Mouse (Mus musculus) small intestine, adult 2 months (tissue): ENCODE data around the gene Ncoa5. TPM values are rescaled to one million over a fixed set of nuclear protein-coding genes. Genes with fewer than 3 reads are reported as not detected.

Experiments used
- H3K27ac ChIP-seq: fragments of 200-500 bp; 2 replicates; pipeline ENCODE4 v1.5.1; 2012; ENCODE audit warnings: low read depth, low read length, control low read depth, inconsistent platforms; ENCODE audit not compliant: insufficient read depth
- H3K27me3 ChIP-seq: fragments of 200-500 bp; 2 replicates; pipeline ENCODE4 v1.6.1; 2012; ENCODE audit warnings: mild to moderate bottlenecking, moderate library complexity, low read length, inconsistent platforms; ENCODE audit not compliant: control insufficient read depth, insufficient read depth
- H3K36me3 ChIP-seq: fragments of 200-500 bp; 2 replicates; pipeline ENCODE4 v1.6.1; 2012; ENCODE audit warnings: mild to moderate bottlenecking, low read length, control low read depth, inconsistent platforms; ENCODE audit not compliant: control insufficient read depth, insufficient read depth
- H3K4me1 ChIP-seq: fragments of 200-500 bp; 2 replicates; pipeline ENCODE4 v1.6.1; 2012; ENCODE audit warnings: low read length, inconsistent platforms, mixed read lengths; ENCODE audit not compliant: control insufficient read depth, insufficient read depth, insufficient read length
- H3K4me3 ChIP-seq: fragments of 200-500 bp; 2 replicates; pipeline ENCODE4 v1.5.1; 2012; ENCODE audit warnings: low read depth, mild to moderate bottlenecking, control low read depth, inconsistent platforms, low read length, moderate library complexity
- CTCF ChIP-seq: fragments of 200-500 bp; IDR thresholded peaks from 2 replicates; pipeline ENCODE4 v1.5.1; 2012; ENCODE audit warnings: low read depth, mild to moderate bottlenecking, control low read depth, inconsistent platforms, low read length, moderate library complexity, mixed read lengths; ENCODE audit not compliant: insufficient replicate concordance, insufficient read length; ENCODE audit errors: extremely low read depth
- POLR2A ChIP-seq: fragments of 200-500 bp; IDR thresholded peaks from 2 replicates; pipeline ENCODE4 v1.6.1; 2012; ENCODE audit warnings: low read depth, mild to moderate bottlenecking, control low read depth, inconsistent platforms, low read length, moderate library complexity
- WGBS: fragments of 180-500 bp; shearing (Covaris S2); methylation state at CpG from one replicate; pipeline ENCODE4 v1.1.7; 2018; 5-methylcytosine and 5-hydroxymethylcytosine counted together
- polyA plus RNA-seq: library from polyadenylated mRNA; depleted of rRNA; stranded (reverse); fragments of >200 nt; gene quantifications from 2 replicates; pipeline ENCODE4 v1.2.3, GENCODE M21; 2012

The Ncoa5 gene
- polyA plus RNA-seq, 1 experiment = 16.5 TPM

- H3K4me1 ChIP-seq = peaks cover 6% of the 10 kb centered on the region
- WGBS = 53% methylated on average over 21 of the region's 21 CpGs
- 0 out of 2 replicates have a peak, but pooled peaks cover 7% of the 10 kb centered on the region for H3K27me3 ChIP-seq
- H3K4me3 ChIP-seq = no peak overlapping the region
- TF ChIP-seq POLR2A = no peak
- no peak for TF ChIP-seq CTCF
- 0 out of 2 replicates have a peak, but pooled peaks cover 2% of the 10 kb centered on the region for H3K36me3 ChIP-seq
- no peak overlapping the region for H3K27ac ChIP-seq
Observed at GRCm38 (mm10) chr2:164994659-164995428, 39.8 kb downstream of the Ncoa5 start.

GRCm38 (mm10) chr2:164994156-164994555 is 40.5 kb downstream of the Ncoa5 start:
- no peaks in the 10 kb centered on the region for H3K36me3 ChIP-seq
- no peak overlapping the region for H3K4me3 ChIP-seq
- H3K27me3 ChIP-seq = 0 out of 2 replicates have a peak, but pooled peaks cover 7% of the 10 kb centered on the region
- no peak for TF ChIP-seq CTCF
- no peak for TF ChIP-seq POLR2A
- H3K4me1 ChIP-seq = peaks cover 6% of the 10 kb centered on the region
- no peak overlapping the region for H3K27ac ChIP-seq
- 91% methylated on average over 11 of the region's 11 CpGs for WGBS

GRCm38 (mm10) chr2:164991808-164992207 is 42.9 kb downstream of the Ncoa5 start:
- Histone ChIP-seq H3K4me3 (no peak overlapping the region), H3K4me1 (no peaks in the 10 kb centered on the region), H3K36me3 (no peaks in the 10 kb centered on the region), H3K27ac (no peak overlapping the region), H3K27me3 (no peaks in the 10 kb centered on the region)
- 12% methylated on average over 10 of the region's 10 CpGs for WGBS
- TF ChIP-seq POLR2A (no peak), CTCF (no peak)

- Histone ChIP-seq H3K27me3 (no peaks in the 10 kb centered on the region), H3K4me1 (no peaks in the 10 kb centered on the region), H3K27ac (no peak overlapping the region), H3K36me3 (no peaks in the 10 kb centered on the region), H3K4me3 (no peak overlapping the region)
- 65% methylated on average over 3 of the region's 3 CpGs for WGBS
- no peak for TF ChIP-seq POLR2A
- no peak for TF ChIP-seq CTCF
Observed at GRCm38 (mm10) chr2:164991111-164991510, 43.6 kb downstream of the Ncoa5 start.

DNA sequence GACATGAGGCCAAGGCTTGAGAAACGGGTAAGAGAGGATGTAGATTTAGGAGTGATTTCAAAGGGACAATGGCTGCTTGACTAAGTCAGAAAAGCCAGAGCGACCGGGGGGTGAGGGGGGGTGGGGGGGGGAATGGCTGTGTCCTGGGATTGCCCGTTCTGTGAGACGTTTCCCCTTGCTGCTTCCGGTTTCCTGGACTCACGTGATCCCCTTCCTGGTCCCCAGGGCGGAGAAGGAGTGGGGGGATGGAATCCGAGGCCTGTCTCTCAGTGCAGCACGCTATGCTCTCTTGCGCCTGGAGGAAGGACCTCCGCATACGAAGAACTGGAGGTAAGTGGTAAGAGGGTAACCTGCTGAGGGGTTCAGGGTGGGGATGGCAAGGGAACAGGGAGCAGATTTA is 45.9 kb downstream of the Ncoa5 start:
- no peak for TF ChIP-seq POLR2A
- no peak for TF ChIP-seq CTCF
- no peaks in the 10 kb centered on the region for H3K36me3 ChIP-seq
- no peaks in the 10 kb centered on the region for H3K27me3 ChIP-seq
- H3K4me1 ChIP-seq = no peaks in the 10 kb centered on the region
- H3K4me3 ChIP-seq = no peak overlapping the region
- H3K27ac ChIP-seq = no peak overlapping the region
- 59% methylated on average over 13 of the region's 13 CpGs for WGBS

DNA sequence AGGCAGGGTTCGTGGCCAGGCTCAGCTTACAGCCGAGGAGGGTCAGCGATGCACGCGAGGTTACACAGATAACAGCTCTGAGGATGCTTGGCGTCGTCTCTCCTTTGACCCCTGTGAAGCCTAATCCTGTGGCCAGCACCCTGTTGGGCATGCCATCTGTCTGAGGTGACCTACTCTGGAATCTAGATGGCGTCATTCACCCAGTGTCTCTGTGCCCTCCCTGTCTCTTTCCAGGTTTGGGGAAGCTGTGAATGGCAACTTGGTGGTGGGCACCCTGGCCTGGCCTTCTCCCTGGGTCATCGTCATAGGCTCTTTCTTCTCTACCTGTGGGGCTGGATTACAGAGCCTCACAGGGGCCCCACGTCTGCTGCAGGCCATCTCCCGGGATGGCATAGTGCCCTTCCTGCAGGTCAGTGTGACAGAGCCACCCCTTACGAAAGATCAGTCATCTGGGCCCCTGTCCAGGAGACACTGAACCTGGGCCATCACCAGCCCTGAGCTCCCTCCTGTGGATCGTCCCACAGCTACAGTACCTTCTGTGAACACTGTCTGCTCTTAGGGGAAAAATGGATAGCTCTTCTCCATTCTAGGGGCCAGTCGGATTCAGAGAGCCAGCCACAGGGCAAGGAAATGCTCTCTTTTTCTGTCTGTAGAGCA is 48.2 kb downstream of the Ncoa5 start:
- Histone ChIP-seq H3K27me3 (no peaks in the 10 kb centered on the region), H3K36me3 (no peaks in the 10 kb centered on the region), H3K4me3 (no peak overlapping the region), H3K4me1 (no peaks in the 10 kb centered on the region), H3K27ac (no peak overlapping the region)
- TF ChIP-seq CTCF (no peak), POLR2A (no peak)
- WGBS = 73% methylated on average over 14 of the region's 14 CpGs

DNA sequence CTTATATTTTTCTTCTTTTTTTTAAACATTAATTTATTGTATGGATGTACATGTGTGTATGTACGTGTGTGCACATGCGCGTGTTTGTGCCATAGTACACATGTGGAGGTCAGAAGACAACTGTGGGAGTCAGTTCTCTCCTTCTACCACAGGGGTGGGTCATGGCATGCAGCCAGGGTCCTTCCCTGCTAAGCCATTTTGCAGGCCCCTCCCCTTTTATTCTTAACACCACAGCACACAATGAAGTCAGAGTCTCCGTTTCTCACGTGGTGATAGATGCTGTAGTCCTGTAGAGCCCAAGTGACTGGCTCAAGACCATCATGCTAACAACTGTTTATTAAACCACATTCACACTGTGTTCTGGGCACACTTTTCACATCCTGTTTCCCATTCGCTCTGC is 48.7 kb downstream of the Ncoa5 start:
- no peaks in the 10 kb centered on the region for H3K4me1 ChIP-seq
- 78% methylated on average over 6 of the region's 6 CpGs for WGBS
- H3K27ac ChIP-seq = no peak overlapping the region
- TF ChIP-seq CTCF = no peak
- TF ChIP-seq POLR2A = no peak
- H3K4me3 ChIP-seq = no peak overlapping the region
- H3K36me3 ChIP-seq = no peaks in the 10 kb centered on the region
- no peaks in the 10 kb centered on the region for H3K27me3 ChIP-seq
